Mouse (Mus musculus): Measurements from ENCODE around the gene Ndufa8.

DNA sequence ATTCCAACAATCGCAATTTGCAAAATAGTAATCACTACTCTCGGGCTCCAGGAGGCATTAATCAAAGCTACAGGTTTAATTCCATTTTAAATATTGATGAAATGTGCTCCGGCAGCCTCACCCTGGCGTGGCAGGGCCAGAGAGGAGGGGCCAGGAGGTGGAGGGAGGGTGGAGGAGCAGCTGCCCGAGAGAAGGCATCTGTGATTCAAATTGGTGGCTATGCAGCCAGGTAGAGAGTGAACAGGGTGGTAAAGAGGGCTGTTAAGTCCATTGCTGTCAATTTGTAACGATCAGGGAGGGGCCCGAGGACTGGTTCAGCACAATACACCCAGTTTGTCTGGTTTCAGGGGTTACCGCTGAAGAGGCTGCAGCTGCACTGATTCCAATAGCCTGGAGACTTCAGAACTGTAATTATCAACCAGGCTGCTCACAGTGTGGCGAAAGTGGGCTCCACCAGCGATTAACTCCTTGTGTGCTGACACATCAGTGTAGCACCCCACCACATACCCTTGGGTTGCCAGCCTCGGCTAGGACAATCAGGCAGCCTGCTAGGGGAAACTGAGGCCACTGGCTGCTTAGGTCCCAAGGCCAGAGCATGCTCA, 28.1 kb upstream of the Ndufa8 start:
- TF ChIP-seq POLR2A (IDR thresholded peaks at IDR 0.05; ENCODE audit: control insufficient read depth, low read depth, low read length) (no peak), CTCF (IDR thresholded peaks at IDR 0.05; ENCODE audit: control insufficient read depth, insufficient read depth, insufficient replicate concordance, low read depth, low read length) (no peak)
